Mouse (Mus musculus) heart, adult 2 months (tissue): ENCODE measurements at regions not wholly inside any gene's neighbourhood (a gene's known extent, or its start where the extent isn't known, plus 50 kb on each side); places are given as distances from the start of the nearest gene placed in this dataset.

ENCODE experiments used
- CTCF ChIP-seq: fragments of 200-600 bp; IDR thresholded peaks from 2 replicates; pipeline ENCODE4 v1.8.1; 2022; ENCODE audit warnings: antibody characterized with exemption, mild to moderate bottlenecking, moderate library complexity
- EP300 ChIP-seq: fragments of 200-500 bp; IDR thresholded peaks from 2 replicates; pipeline ENCODE4 v1.6.1; 2011; ENCODE audit warnings: low read depth, low read length, control low read depth; ENCODE audit not compliant: insufficient read depth
- POLR2A ChIP-seq: fragments of 200-500 bp; IDR thresholded peaks from 2 replicates; pipeline ENCODE4 v1.6.1; 2011; ENCODE audit warnings: mild to moderate bottlenecking, low read depth, low read length, control low read depth; ENCODE audit not compliant: insufficient read depth

DNA sequence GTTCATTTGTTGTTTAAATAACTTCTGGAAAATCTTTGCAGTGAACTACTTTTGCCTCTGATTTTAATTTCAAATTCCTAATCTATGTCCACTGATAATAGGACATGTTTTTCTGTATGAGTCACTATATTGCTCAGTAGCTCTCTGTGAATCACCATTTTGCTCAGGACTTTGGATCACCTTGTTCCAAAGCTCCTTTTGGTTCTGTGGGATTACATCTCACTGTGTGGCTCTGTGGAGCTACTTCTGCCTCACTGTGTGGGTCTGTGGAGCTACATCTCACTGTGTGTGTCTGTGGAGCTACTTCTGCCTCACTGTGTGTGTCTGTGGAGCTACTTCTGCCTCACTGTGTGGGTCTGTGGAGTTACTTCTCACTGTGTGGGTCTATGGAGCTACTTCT, 365.0 kb upstream of the Agtr1b start:
- no peak for TF ChIP-seq CTCF
- no peak for TF ChIP-seq EP300
- no peak for TF ChIP-seq POLR2A
